Mouse (Mus musculus): ENCODE measurements around the gene Gnmt.

GRCm38 (mm10) chr17:46771025-46771424 is 42.1 kb upstream of the Gnmt start:
- TF ChIP-seq CTCF (conservative IDR thresholded peaks at IDR 0.05; ENCODE audit: insufficient read depth, insufficient read length, low read depth, low read length): no peak
- no peak for TF ChIP-seq POLR2A (IDR thresholded peaks at IDR 0.05; ENCODE audit: low read depth, low read length)
